Mouse (Mus musculus) kidney, adult 2 months (tissue): ENCODE measurements around the gene Nup88.

Experiments used
- CTCF ChIP-seq: fragments of 200-500 bp; conservative IDR thresholded peaks from 2 replicates; pipeline ENCODE4 v1.5.1; 2011; ENCODE audit warnings: low read depth, mild to moderate bottlenecking, control low read depth, low read length, moderate library complexity, mixed read lengths; ENCODE audit not compliant: insufficient read depth, insufficient read length
- POLR2A ChIP-seq: fragments of 200-500 bp; IDR thresholded peaks from one replicate; pipeline ENCODE4 v1.6.1; 2011; ENCODE audit warnings: low read depth, low read length, control low read depth

GRCm38 (mm10) chr11:70975193-70975592 lies 5.4 kb upstream of the Nup88 start:
- no peak for TF ChIP-seq CTCF
- TF ChIP-seq POLR2A: no peak
